Mouse (Mus musculus) frontal cortex, postnatal 14 days (tissue): ENCODE data around the gene Hdc.

Source experiments
- DNase-seq, 2 experiments: peaks; one replicate each; pipeline ENCODE4 v3.0.0; 2022; ENCODE audit warnings: low spot score in 2 of 2

Hdc gene

DNA sequence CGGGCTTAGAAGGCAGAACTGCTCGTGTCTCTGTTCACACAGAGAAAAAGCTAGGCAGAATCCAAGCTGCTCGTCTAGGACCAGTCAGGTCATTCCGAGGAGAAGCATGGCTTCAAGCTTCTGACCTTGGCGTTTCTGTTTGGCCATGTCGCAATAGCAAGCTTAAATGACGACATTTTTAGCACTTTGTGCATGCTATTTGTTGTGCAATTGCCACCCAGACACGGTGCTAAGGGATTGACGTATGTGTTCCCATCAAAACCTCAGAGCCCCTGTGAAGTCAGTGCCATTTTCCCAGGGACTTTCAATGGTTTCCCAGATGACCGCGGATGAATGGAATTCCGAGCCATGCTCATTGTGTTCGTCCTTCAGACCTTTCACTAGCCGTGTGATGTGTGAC, 18.6 kb downstream of the Hdc start:
- DNase-seq = no peak

DNA sequence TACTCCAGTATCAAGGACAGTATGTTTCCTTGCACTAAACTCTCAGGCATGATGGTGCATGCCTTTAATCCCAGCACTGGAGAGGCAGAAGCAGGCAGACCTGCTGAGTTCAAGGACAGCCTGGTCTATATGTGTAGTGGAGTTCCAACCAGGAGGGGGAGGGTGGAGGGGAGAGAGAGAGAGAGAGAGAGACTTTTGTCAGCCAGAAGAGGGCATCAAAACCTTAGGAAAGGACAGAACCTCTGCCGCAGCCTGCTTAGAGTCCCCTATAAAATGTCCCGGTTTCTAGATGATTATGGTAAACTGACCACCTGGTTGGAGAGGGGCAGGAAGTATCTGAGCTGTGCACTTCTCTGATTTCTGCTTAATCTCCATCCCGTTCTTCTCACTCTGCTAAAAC, 20.1 kb downstream of the Hdc start:
- no peak for DNase-seq

DNA sequence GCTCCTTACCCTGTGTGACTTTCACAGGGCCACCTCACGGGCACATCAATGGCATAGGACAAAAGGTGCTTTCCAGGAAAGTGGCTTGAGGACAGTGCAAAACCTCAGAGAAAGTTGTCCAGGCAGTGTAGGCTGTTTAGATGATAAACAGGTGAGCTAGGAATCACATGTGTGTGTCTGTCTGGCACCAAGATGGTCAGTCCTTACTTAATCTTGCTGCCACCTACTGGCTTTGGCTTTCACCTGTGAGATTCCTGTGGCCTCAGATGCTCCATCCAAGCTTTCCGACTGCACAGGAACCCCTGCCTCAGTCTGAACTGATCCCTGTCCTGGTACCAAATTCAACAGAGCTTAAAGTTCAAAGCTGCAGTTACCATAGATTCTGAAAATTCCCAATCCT, 20.7 kb downstream of the Hdc start:
- DNase-seq = no peak

DNA sequence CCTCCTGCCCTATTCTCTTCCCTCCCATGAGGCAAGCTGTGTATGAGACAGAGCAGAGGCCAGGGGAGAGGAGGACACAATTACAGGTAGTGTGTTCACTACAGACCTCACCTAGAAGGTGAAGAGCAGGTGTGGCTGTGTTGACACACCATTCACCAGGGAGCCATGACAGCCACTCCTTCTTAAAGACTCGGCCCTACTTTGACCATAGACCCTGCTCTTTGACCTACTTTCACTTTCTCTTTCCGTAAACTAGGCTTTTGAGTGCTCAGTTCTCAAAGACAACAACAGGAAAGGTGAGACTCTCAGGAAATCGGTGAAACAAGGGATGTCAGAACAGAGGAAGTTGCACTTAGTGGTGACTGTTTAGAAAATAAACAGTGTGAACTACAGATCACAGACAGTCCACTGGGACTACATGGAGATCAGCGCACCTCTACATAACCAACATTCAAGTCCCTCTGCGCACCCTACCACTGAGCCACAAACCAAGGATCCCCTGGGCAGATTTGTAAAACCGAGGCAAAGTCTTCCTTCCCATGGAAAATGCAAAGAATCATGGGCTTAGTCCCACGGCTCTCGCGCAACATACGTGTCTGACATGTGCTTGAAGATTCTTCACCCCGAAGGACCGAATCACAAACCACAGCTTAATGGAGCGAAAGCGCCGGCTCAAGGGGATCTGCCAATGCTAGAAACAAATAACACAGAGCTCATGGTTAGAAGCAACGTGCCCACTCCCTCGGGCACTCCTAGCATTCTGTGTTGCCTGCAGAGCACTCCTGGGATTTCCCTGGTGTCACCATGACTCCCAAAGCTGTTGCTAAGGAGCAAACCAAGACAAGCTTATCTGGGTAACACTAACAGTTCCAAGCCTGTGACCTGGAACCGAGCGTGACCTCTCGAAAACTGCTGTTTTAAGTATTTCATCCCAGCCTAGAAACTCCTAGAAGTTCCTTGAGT, 21.5 kb downstream of the Hdc start:
- DNase-seq = no peak

DNA sequence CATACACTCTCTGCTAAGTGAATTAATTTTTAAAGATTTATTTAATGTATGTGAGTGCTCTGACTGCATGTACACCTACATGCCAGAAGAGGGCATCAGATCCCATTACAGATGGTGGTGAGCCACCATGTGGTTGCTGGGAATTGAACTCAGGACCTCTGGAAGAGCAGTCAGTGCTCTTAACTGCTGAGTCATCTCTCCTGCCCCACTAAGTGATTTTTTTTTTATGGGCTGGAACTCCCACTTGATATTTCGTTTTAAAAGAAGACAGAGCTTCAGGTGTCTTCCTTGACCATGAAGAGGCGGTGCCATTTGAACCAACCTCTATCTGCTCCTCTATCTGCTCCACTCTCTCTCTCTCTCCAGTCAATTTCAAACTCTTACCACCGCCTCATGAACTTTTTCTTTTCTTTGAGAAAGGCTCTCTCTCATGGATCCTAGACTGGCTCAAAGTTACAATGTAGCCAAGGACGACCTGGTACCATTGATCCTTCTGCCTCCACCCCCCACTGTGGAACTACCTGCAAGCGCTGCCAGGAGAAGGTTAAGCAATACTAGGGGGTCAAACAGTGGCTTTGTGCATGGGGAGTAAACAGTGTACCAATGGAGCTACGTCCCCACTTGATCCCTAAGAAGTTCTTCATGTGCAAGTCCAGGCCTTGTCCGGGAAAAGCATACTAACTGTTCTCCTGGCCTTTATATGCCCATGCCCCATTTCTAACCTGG, 22.6 kb downstream of the Hdc start:
- DNase-seq = no peak

DNA sequence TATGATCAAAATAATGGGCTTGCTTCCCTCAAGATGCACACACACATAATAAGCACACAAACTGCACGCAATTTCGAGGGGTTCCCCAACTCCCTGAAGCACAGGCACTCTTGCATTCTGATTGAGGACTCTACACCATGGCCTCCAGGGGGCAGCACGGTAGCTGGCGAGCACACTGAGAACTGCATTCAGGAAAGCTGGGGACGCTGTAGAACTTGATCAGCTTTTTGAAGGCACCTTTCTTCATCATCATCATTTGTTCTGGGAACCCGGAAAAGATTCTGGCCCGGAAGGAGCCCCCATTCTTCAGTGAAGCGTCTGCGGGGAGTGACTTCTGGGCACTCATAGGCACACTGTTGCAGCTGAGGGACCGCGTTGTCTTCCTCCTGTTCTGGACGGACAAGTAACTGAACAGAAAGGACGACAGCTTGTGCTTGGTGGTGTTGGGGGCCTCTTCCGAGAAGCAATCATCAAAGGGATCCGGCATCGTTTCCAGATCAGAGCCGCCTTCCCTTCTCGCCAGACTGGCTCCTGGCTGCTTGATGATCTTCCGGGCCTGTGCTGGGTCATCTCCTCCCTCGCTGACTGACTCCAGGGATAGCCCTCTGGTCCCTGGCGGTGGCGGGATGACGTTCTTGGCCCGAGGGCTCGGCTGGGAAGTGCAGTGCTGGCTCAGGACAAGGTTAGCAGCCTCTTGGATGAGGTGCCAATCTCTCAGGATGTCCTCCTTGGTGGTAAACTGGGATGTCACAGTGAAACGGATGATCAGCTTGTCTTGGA, 25.1 kb downstream of the Hdc start:
- DNase-seq = peak in 1 of 2 experiments; percentile 51

DNA sequence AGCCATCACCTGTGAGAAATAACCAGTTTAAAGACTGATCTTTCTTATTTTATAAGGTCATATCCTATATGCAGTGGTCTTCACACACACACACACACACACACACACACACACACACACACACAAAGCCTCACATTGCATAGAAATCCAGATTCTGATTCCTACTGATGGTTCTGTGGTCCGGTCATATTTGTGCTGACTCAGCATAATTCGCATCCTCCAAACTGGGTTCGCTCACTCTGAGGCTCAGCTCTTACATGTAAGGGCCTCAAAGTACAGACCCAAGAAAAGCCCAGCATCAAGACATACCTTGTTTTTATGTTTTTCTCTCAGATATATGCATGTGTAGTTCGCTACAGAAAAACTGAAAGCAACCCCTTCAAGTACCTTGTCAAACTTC, 27.8 kb downstream of the Hdc start:
- DNase-seq = no peak

DNA sequence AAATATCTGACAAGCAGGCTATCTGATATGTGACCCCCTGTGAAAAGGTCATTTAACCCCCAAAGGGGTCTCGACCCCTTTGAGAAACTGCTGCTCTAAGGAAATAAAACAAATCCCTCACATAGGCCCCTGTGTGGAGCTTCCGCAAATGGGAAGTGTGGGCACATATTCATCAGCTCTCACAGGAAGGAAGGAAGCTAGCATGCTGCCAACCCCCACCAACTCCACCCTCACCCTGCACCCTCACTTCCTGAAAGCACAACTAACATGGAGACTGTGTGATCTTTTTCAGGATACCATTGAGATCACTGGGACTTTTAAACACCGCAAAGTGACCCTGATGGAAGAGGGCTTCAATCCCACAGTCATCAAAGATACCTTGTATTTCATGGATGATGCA, 31.6 kb downstream of the Hdc start:
- DNase-seq = no peak

DNA sequence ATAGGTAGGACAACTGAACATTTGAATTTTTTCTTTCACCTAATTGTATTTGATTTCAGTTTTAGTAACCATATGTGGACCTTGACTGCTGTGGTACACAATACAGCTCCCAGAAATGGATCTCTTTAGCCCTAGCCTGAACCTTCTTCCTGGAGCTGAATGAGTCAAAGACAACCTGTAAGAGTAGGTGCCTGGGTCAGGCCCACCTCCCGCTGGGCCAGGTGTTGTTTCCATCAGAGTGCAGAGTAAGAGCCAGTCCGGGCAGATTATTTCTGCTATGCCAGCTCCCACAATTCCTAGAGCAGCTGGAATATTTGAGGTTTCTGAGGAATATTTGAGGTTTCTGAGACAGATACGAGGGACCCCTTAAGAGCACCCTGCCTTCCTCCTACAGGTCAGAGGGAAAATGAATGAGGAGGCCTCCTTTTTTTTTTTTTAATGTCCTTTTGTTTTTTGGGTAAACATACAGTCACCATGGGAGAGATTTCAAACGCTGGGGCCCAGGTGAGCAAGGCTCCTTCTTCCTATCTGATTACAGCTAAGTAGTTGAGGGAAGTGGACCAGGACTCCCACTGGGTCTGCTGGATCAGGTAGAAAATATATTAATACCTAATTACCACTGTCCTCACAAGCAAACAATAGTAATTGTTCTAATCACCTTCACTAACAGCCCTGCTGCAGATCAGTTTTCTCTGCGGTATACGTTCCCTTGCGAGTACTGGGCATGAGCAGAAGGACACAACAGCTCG, 34.3 kb downstream of the Hdc start:
- DNase-seq = no peak

DNA sequence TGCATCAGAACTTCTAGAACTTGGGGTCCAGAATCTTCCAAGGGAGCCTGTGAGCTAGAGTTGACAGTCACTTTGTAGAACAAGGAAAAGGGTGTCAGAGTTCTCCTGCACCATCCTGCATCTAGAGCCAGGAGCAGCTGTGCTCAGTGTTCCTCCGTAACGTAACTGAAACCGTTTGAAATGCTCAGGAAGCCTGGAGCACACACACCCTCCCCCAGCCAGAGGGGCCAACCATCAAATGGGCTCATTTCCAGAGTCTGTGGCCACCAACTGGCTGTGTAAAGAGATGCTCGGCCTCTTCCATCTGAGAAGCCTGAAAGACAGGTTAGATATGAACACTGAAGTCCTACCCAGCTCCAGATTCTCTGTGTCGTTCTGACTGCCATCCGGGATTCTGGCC, 35.1 kb downstream of the Hdc start:
- DNase-seq = no peak

DNA sequence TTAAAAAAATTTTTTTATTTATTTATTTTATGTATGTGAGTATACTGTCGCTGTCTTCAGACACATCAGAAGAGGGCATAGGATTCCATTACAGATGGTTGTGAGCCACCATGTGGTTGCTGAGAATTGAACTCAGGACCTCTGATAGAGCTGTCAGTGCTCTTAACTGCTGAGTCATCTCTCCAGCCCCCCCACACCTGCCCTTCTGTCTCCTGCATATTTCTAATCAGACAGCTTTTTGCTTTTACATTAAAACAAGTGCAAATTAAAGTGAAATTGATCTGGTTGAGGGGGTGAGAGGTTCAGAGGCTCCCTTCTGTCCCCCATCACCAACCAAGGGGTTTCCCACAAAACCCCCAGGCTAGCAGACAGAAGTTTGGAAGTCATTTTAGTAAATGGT, 39.8 kb downstream of the Hdc start:
- DNase-seq = no peak

DNA sequence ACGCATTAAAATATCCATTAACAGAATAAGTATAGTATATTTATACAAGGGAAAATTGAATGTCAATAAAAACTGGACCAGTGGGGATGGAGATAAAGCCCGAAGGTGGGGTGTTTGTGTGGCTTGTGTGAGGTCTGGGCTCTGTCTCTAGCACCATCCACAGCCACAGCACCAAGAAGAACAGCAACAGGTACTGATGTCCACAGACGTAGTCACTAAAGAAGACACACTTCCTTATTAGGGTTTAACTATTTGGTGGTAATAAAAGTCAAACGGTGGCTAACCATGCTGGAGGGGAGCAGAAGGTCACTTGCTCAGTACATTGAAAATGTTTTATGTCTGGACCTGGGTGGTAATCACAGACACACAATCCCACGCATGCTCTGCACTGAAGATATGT, 41.7 kb downstream of the Hdc start:
- no peak for DNase-seq

DNA sequence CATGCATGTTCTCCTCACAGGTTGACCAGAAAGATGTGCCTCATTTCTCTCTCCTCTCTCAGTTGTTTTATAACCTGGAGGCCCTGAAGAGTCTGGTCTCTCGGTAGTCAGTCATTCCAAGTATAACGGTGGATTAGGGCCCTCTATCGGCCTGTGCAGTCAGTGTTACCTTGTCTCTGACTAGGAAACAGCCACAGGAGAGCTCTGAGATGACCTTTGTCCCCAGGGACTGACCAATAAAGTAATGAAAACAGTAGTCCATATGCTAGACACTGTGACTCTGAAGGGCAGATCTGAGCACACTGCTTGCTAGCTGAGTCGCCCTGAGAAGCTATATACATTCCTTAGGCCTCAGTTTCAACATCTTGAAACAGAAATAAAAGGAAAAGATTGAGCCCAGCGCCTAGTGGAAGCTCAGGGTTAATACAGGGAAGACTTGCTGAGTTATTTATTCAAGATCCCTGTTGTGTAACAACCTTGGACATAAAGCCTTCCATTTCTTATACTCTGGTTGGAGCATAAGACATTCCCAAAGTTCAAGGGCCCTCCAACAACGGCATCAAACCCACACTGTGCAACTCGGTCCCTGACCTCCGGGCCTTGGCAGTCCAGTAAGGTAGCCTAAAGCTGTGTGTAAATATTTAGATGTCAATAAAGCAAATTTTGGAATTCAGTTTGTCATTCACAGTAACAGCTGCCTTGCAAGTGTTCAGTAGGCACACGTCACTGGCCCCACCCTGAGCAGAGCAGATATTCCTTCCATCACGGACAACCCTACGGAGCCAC, 43.5 kb downstream of the Hdc start:
- DNase-seq = no peak

DNA sequence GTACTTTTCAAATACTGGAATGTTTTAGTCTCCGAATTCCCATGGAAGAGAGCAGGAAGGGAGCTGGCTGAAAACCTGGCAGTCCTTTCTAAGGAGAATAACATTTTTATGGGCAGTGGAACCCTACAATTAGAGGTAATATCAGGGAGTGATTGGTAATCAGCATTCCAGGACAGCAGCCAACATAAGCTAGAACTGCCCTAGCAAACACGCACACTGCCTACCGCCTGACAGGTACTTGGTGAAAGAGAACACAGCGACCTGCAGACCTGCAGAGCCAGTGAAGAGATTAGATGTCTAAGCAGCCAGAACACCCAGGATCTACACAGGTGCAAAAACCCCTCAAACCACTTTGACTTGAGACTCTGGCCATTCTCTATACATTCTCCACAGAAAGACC, 46.4 kb downstream of the Hdc start:
- DNase-seq = no peak

DNA sequence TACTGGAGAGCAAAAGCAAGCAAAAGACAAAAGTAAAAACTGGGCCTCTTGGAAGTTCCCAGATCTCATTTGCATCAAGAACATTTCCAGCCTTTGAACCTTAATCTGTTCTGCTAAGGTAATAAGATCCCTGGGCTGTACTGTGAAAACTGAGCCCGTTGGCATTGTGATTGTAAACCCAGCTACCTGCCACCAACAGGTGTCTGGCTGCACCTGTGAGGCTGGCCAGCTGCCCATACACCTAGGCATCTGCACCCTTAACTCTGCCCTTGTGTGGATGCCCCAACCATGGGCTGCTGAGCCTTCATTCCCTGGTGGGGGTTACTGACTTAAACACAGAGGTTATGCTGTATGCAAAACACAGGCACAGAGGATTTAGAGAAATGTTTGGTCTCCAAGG, 46.9 kb downstream of the Hdc start:
- no peak for DNase-seq

DNA sequence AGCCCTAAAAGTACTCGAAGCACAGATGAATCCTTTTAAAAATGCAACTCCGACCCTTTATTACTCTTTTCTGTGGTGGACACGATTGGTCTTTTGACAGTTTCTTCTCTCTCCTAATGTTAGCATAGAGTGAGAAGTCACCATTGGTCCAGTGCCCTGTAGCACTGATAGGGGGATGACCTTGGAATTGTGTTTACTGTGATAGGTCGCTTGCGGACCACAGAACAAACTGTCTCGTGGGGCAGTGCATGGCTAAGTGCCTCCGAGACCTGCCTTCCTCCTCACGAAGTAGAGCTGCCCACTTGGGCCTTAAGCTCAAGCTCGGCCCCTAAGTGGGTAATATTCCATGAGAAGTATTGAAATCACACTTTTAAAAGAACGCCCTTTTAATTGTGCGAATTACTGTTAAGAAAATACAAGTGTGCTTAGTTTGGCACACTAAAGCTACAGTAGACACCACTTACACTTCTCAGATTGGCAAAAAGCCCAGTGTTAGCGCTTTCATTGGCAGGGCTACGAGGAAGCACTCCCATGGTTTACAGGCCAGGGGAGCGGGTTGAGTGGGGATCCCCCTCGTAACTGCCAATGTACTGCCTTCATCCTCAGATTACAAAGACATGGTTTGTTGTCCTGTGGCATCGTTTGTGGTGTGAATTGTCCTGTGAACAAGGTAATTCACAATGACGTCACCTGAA, 55.5 kb downstream of the Hdc start:
- DNase-seq = no peak

DNA sequence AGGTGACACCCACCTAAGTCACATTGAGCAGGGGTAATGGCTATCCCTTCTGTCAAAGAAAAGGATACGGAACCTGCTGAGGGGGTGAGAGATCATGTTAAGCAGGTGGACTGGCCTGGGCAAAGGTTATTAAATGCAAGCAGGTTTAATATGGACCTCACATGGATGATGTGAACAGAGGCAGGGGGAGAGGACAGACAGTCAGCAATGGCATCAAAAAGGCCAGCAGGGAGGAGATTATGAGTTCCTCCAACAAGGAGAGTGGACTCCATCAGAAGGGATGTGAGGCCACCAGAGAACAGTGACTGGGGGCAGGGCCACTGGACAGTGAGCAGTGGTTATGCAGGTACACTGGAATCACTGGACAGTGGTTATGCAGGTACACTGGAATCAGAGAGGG, 59.0 kb downstream of the Hdc start:
- DNase-seq = no peak

DNA sequence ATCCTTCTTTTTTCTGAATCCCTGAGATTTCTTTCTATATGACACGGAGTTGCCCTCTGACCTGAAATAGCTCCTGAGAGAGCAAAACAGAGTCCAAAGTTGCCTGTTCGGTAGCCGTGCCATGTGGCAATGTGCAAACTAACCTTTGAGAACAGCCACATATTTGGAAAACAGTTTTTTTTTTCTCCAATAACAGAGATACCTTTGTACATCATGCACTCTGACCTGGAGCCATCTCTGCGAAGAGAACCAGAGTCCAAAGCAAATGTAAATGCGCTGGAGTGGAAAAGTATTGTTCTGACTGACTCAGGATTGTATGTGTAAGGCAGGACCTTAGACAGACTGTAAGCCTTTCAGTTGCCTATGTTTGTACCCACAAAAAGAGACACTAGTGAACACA, 63.6 kb downstream of the Hdc start:
- no peak for DNase-seq

DNA sequence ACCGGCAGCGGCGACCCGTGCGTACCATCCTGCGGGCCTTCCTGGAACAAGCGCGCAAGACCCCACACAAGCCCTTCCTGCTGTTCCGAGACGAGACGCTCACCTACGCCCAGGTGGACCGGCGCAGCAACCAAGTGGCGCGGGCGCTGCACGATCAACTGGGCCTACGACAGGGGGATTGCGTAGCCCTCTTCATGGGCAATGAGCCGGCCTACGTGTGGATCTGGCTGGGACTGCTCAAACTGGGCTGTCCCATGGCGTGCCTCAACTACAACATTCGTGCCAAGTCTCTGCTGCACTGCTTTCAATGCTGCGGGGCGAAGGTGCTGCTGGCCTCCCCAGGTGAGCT, 65.8 kb downstream of the Hdc start:
- DNase-seq = no peak
